Mouse (Mus musculus): ENCODE data around the gene Fcer2a.

Fcer2a gene

GRCm38 (mm10) chr8:3676131-3676992 lies 17.6 kb downstream of the Fcer2a start, which contains the start of gene Trappc5:
Gene Trappc5 (plus strand): TSS chr8:3676299.
- peak; percentile 94 to 96 for DNase-seq (ENCODE audit: low spot score in 2 of 2)

GRCm38 (mm10) chr8:3674671-3675070 lies 19.3 kb downstream of the Fcer2a start:
- DNase-seq (ENCODE audit: low spot score in 2 of 2) = no peak

- peak; percentile 92 to 93 for DNase-seq (ENCODE audit: low spot score in 2 of 2)
These were observed 21.9 kb downstream of the Fcer2a start, which contains the start of gene Fcor for GRCm38 (mm10) chr8:3671980-3672491. Gene Fcor (minus strand): TSS chr8:3672362.

GRCm38 (mm10) chr8:3670388-3670787 lies 23.6 kb downstream of the Fcer2a start:
- no peak for DNase-seq (ENCODE audit: low spot score in 2 of 2)

- no peak for DNase-seq (ENCODE audit: low spot score in 2 of 2)
These were observed 28.5 kb downstream of the Fcer2a start, which contains the start of gene Mcemp1 for GRCm38 (mm10) chr8:3665507-3665906. Gene Mcemp1 (plus strand): TSS chr8:3665754.

- DNase-seq (ENCODE audit: low spot score in 2 of 2) = no peak
These were observed 29.6 kb downstream of the Fcer2a start for GRCm38 (mm10) chr8:3664405-3664804.

- no peak for DNase-seq (ENCODE audit: low spot score in 2 of 2)
These were observed 33.1 kb downstream of the Fcer2a start for GRCm38 (mm10) chr8:3660889-3661288.

- peak; percentile 47 to 51 for DNase-seq (ENCODE audit: low spot score in 2 of 2)
These were observed 37.1 kb downstream of the Fcer2a start for GRCm38 (mm10) chr8:3656725-3657381.

GRCm38 (mm10) chr8:3655526-3655925 lies 38.4 kb downstream of the Fcer2a start, which contains the start of gene Retn:
Gene Retn (plus strand): TSS chr8:3655770.
- no peak for DNase-seq (ENCODE audit: low spot score in 2 of 2)

GRCm38 (mm10) chr8:3654726-3655508 lies 39.1 kb downstream of the Fcer2a start:
- DNase-seq (ENCODE audit: low spot score in 2 of 2) = peak; percentile 25 to 31

- no peak for DNase-seq (ENCODE audit: low spot score in 2 of 2)
These were observed 41.1 kb downstream of the Fcer2a start for GRCm38 (mm10) chr8:3652845-3653244.

- DNase-seq (ENCODE audit: low spot score in 2 of 2) = no peak
These were observed 45.0 kb downstream of the Fcer2a start for GRCm38 (mm10) chr8:3648990-3649389.

- no peak for DNase-seq (ENCODE audit: low spot score in 2 of 2)
These were observed 45.7 kb downstream of the Fcer2a start for GRCm38 (mm10) chr8:3648268-3648667.

GRCm38 (mm10) chr8:3647561-3647960 lies 46.4 kb downstream of the Fcer2a start:
- no peak for DNase-seq (ENCODE audit: low spot score in 2 of 2)

GRCm38 (mm10) chr8:3646824-3647531 lies 47.0 kb downstream of the Fcer2a start:
- DNase-seq (ENCODE audit: low spot score in 2 of 2) = no peak

- no peak for DNase-seq (ENCODE audit: low spot score in 2 of 2)
These were observed 48.2 kb downstream of the Fcer2a start for GRCm38 (mm10) chr8:3645804-3646203.

Data from right cerebral cortex, adult 2 months (tissue).